Mouse (Mus musculus) naive thymus-derived CD4-positive, alpha-beta T cell, adult 2 months (primary cell): ENCODE data around the gene Eif4g3.

Experiments
- DNase-seq: peaks from one replicate; pipeline ENCODE4 v3.0.0-alpha.2; 2011; ENCODE audit warnings: low read depth

Eif4g3 gene

DNA sequence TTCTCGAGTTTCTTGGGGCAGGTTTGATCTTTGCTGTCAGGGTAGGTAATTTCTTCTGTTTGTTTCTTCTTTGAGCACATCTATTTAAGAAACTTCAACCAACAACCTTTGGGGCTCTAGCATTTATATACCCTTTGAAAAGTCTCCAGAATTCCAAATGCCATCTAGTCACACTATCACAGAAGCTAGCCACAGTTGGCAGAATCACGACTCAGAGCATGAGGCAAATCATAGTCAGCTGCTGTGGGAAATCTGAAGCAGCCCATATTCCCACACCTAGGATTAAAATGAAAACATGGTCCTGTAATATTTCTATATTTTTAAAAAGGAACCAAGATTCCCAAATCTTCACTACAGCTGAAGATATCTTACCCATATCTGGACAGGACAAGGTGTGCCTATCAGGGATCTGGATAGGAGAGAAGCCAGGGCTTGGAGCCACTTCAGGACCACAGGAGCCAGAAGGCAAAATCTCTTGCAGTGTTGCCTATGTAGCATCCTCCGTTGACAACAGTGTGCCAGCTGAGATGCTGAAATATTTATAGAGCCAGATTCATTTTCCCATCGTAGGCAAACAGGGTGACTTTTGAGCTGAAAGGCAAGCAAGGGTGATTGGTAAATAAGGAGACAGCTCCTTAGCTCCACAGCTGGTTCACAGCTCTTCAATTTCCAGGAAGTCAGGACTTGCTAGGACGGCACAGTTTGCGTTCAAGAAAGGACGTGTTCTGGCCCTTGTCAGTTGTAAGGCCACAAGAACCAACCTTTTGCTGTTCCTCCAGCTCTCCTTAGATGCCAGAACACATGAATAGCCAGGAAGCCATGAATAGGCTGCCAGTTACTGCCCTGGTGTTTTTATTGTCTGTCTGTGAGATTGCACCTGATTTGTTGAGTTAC is 70.8 kb downstream of the Eif4g3 start:
- no peak for DNase-seq

GRCm38 (mm10) chr4:138064882-138065592 is 72.2 kb downstream of the Eif4g3 start:
- DNase-seq, result no peak

DNA sequence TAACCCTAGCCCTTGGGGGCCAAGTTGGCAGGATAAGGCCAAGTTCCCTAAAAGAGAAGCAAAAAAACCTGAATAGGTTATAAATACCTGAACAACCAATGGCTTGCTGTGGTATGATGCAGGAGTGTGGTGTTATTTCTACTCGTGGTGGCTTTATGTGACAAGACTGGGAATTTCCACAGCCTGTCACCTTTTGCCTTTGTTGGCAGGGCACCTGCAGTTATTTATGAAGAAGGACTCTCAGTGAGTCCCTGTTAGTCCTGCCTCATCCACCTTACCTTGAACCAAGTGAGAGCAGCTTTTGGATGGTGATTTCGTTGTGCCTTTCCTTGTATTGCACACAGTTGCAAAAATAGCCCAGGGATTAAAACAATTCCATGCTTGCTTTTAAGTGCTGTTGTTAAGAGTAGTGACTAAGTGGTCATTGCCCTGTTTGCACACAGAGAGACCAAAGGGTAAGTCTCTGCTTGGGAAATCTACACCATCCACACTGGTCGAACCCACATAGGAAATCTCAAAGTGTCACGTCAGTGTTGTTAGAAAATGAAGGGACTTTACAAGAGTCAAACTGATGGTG is 72.9 kb downstream of the Eif4g3 start:
- no peak for DNase-seq

DNA sequence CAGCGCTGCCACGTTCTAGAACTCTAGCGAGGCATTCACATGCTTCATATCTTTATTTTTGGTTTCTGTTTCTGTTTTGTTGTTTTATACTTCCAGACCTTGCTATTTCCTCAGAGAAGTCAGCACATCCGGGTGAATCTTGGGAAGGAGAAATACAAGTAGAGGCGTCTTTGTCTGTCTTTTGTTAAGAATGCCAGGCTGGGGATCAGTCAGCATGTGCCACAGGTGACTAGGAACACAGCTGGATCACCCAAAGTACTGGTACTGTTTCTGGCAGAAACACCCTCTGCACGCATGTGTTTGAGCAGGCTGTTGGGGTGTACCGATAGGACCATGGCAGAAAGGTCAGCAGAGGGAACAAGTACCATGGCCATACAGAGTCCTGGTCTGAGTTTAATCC is 73.6 kb downstream of the Eif4g3 start:
- DNase-seq, result no peak

- no peak for DNase-seq
Observed at GRCm38 (mm10) chr4:138067858-138068257, 75.0 kb downstream of the Eif4g3 start.

DNA sequence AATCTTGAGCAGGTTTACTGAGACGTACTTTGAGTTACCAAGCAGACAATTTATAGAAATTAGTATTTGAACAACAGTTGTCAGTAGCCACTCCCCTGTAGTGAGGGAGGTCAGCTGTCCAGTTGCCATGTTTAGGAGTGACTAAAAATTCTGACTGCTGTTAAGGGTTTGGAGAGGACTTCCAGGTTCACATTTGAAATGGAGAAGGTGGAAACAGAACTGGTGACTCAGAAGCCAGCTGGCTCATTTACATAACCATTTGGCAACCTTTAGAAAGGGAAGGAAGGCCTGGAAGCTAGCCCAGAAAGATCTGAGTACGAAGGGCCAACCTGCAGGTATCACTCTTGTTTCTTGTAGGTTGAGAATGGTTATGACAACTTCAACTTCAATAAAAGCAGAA is 75.8 kb downstream of the Eif4g3 start:
- DNase-seq, result no peak

DNA sequence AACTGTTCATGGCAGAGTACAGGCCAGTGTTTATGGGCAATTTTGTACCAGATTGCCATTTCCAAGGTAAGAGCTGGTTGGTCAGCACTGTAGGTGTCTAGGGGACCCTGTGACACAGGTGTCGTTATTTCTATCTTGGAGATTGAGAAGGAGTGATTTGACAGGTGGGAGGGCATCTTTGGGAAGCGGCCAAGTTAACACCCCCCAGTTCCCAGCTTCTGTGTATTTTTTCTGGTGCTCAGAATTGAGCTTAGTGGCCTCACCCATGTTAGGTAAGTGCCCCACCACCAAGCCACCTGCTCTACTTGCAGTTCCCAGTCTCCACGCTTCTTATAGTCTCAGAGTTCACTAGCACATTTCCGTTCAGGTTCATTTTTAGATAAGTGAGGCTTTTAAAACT is 76.5 kb downstream of the Eif4g3 start:
- no peak for DNase-seq

DNA sequence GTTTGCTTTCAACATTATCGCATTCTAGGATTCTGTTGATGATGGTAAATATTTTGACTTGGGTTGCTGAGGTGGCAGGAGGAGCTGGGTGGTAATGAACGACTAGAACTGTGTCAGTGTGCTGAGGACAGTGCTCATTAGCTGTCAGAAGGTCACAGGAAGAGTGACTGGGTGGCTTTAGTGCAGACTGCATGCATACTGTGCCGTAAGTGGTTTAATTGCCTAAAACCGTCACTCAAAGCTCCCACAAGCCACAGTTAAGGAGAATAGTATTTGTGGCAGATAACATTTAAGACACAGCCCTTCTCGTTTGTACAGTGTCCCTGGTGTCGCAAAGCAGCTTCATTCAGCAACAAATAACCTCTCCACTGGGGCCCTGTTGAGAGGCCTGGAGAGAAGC is 78.7 kb downstream of the Eif4g3 start:
- DNase-seq, result no peak

DNA sequence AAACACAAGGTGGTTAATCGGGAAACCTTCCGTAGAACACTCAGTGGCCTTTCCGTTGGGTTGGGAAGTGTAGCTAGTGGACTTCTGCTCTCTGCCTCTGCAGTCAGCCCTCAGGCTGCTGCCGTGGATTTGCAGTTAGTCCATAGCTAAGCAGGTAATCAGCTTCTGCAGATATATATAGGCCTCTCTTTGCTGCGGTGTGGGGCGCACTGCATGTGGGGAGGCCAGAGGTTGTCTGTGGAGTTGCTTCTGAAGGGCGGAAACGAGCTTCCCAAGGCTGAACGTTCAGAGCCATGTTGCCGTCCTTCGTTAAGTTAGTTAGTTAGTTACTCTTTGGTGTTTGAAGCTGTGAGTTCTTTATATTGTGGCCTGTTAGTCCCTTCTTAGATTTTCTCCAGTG is 80.3 kb downstream of the Eif4g3 start:
- no peak for DNase-seq

GRCm38 (mm10) chr4:138073531-138073930 is 80.7 kb downstream of the Eif4g3 start:
- DNase-seq, result no peak

GRCm38 (mm10) chr4:138074896-138075584 is 82.2 kb downstream of the Eif4g3 start:
- no peak for DNase-seq

- no peak for DNase-seq
Observed at GRCm38 (mm10) chr4:138077663-138078295, 85.0 kb downstream of the Eif4g3 start.

DNA sequence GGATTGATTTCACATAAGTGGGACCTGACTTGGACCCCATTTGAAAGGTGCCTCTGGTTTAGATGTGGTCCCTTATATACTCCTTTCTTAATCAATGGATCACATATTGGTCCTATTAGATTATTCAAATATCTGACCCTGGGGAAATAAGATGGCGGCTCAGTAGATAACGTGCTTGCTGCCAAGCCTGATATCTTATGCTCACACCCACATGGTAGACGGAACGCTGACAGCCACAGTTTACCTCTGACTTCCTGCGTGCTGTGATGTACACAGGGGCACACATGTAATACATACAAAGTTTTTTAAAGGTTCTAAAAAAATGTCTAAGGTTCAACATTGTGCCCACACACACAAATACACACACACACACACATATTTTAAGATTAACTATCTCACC is 86.4 kb downstream of the Eif4g3 start:
- DNase-seq, result no peak

DNA sequence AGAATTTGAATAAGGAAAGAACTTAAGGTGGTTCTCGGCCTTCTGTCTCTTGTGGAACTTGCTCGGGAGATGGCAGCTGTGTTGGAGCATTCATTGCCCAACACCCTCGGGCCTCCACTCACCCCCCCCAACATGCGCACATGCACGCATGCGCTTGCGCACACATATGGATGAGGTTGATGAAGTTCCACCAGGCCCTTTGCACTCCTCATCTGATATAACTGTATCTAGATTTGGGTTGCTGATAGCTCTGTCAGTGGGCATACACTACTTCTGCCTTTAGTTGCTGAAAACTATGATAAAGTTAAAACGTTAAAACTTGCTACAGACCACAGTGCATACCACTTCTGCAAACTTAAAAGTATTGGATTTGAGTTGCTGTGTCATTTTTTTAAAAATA is 89.6 kb downstream of the Eif4g3 start:
- DNase-seq, result no peak

GRCm38 (mm10) chr4:138084103-138084502 is 91.3 kb downstream of the Eif4g3 start:
- no peak for DNase-seq

DNA sequence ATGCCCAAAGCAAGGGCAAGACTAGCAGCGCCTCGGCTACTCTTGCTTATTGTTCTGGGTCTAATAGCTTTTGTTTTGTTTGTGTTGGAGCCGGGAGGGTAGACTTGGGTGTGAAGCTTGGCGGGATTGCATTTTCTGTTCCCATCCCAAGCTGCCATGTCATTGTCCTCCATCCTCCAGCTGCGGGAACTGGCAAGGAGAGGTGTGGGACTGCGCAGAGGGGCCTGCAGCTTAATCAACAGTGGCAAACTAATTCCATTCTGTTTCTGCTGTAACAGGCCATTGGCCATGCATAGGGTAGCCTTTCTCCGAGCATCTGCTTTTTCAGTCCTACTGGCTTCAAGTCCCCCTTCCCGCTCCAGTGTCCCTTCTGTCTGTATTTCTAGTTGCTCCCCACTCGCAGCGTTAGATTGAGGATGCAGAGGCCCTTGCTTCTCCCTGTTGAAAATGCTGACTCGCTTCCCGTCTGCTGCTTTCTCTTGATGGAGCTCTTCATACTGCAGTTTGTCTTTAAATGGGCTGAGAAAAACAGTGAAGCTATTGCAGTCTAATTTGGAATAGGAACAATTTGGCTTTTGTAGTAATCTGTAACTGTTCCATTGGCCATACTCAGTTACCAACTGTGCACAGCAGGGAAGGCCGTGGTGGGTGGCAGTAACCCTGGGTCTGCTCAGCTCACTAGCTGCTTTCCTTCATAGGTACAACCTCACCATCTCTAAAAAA is 92.2 kb downstream of the Eif4g3 start:
- no peak for DNase-seq

- DNase-seq, result no peak
Observed at GRCm38 (mm10) chr4:138086949-138087348, 94.1 kb downstream of the Eif4g3 start.

- peak; percentile 13 for DNase-seq
Observed at GRCm38 (mm10) chr4:138089512-138089911, 96.7 kb downstream of the Eif4g3 start.

DNA sequence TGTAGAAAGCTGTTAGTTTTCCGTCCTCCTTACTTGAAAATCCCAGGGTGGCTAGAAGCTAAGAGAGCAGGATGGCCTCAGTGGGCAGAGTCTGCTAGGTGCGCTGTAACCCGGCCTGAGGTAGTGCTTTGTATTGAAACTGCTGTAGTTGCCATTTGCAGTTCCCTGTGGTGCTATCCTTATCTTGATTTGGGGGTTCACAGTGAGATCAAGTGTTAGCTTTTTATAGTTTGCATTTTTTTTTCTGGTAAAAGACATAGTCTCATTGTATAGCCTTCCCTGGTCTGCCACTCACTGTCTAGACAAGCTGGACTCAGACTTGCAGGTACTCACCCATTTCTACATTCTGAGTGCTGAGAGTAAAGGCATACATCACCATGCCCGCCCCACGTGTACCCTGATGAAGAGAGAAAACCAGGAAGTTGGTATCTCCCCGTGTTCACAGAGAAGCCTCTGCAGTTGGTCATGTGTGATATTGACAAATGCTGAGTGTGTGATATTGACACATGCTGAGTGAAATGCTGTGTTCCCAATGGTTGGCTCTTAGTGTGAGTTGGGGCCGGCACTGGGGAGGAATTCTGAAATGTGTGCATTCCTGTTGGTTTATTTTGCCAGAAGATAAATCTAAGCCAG is 98.9 kb downstream of the Eif4g3 start:
- no peak for DNase-seq

- no peak for DNase-seq
Observed at GRCm38 (mm10) chr4:138100456-138100855, 107.6 kb downstream of the Eif4g3 start.

DNA sequence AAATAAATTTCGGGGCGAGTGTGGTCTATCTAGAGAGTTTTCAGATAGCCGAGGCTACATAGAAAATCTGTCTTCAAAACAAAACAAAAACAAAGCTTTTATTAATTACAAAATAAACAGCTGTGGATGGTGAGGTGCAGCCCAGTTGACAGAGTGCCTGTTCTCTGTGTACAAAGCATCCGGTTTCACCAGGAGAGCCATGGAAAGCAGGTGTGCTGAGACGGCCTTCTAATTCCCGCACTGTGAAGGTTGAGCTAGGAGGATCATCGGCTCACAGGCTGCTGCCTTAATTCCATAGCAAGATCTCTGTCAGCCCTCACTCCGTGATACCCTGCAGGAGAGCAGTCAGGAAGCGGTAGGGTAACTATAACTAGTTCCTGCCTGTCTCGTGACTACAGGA is 109.0 kb downstream of the Eif4g3 start:
- no peak for DNase-seq
